Mouse (Mus musculus) T-helper 2 cell (primary cell): ENCODE results near the gene Itga11.
"Not testable (repeated sequence)": the region's sequence is repeated elsewhere in the genome, so short reads cannot be mapped to it uniquely, and the experiment has no call there.

ENCODE experiments used
- in situ Hi-C: fragments of 300-600 bp; cut with MboI, MseI; formaldehyde crosslinking; loops from one replicate; pipeline ENCODE4 v1.15.1; 2025; ENCODE audit warnings: high pct_unique_total_duplicates

Gene Itga11

GRCm38 (mm10) chr9:62763478-62763877, 85.9 kb downstream of the Itga11 start:
- in situ Hi-C loops = no loop called here

DNA sequence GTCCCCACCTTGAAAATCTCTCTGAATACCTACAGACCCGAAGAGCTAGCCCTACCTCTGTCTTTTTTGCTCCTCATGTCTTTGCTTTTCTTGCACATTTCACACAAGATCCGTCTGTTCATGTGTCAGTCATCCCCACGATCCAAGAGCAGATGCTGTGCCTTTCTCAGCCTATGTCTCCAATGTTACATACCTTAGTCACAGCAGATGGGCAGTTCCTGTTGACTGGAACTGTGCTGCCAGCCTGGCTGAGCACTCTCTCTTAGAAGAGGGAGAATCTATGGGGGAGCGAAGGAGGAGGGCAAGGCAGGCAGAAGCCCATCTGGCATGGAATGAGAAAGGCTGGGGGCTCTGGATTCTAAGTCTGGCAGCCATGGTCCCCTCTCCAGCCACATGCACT, 87.7 kb downstream of the Itga11 start:
- in situ Hi-C loops = no loop called here

GRCm38 (mm10) chr9:62767464-62767863, 89.8 kb downstream of the Itga11 start:
- in situ Hi-C loops = no loop called here

GRCm38 (mm10) chr9:62768361-62768760, 90.7 kb downstream of the Itga11 start:
- in situ Hi-C loops = no loop called here

- in situ Hi-C loops = no loop called here
Measured at GRCm38 (mm10) chr9:62772746-62773145, 95.1 kb downstream of the Itga11 start.

DNA sequence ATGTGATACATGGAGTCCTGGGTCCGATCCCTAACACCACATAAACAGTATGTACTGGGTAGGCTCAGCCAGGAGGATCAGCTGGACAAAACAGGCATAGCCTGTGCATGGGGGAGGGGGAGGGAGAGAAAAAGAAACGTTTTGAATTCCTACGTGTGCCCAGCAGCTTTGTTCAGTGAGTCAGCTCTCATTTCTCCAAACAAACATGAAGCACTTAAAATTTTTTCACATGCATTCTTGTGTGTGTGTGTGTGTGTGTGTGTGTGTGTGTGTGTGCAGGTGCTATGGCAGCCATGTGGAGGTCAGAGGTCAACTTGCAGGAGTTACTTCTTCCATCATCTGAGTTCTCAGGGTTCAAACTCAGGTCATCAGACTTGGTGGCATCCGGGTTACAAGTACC, 97.8 kb downstream of the Itga11 start:
- in situ Hi-C loops = no loop called here

DNA sequence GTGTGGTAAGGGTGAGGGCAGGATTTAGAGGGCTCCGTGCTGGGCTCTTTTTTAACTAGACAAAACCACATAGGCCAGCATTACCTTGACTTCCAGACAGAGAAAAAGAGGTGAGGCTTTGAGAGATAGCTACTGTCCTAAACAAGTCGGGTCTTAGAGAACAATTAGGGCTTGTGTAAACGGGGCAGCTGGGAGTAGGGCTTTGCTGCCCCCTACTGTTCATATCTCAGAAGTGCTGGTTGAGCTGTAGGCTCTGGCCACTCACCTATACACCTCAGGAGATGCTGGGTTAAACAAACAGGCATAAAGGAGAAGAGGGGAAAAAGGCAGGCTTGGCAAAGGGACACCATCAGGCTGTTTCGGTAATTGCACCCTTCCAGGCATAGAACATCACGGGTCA, 99.8 kb downstream of the Itga11 start:
- in situ Hi-C loops = no loop called here

GRCm38 (mm10) chr9:62778721-62779120, 101.1 kb downstream of the Itga11 start:
- in situ Hi-C loops = no loop called here

DNA sequence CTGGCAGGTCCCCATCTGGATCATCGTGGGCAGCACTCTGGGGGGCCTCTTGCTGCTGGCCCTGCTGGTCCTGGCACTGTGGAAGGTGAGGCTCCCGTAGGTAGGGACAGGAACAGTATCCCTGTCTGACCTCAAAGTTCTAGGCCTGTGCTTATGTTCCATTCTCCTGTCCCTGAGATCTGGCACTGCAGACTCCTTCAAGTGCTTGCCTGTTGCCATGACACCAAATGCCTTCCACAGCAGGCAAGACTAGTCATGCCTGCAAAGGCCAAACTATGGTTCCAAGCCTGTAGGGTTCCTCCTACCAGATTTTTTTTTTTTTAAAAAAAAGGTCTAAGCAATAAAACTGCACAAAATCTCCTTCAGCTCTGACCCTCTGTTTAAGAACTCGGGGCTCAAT, 104.3 kb downstream of the Itga11 start:
- in situ Hi-C loops = no loop called here

GRCm38 (mm10) chr9:62782976-62783781, 105.6 kb downstream of the Itga11 start:
- in situ Hi-C loops = no loop called here

GRCm38 (mm10) chr9:62784233-62784632, 106.6 kb downstream of the Itga11 start:
- in situ Hi-C loops = no loop called here

DNA sequence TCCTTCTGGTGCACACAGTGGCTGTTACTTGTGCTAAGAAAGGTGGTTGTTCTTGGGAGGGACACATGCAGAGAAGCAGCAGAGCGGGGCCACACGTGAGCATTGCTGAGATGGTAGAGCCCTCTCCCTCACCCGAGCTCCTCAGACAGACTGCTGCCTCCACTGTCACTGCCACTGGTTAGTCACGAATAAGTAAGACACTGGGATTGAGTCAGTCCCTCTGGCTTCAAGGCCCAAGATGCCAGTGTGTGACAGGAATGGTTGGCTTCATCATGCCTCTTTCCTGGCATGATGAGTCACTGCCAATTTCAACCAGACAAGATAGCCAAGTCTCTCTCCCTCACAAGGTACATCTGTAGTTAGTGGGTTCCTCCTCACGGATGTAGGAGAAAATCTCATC, 109.1 kb downstream of the Itga11 start:
- in situ Hi-C loops = no loop called here

GRCm38 (mm10) chr9:62789856-62790255, 112.2 kb downstream of the Itga11 start:
- in situ Hi-C loops = no loop called here

GRCm38 (mm10) chr9:62799218-62799617, 121.6 kb downstream of the Itga11 start:
- in situ Hi-C loops = not testable (repeated sequence)

DNA sequence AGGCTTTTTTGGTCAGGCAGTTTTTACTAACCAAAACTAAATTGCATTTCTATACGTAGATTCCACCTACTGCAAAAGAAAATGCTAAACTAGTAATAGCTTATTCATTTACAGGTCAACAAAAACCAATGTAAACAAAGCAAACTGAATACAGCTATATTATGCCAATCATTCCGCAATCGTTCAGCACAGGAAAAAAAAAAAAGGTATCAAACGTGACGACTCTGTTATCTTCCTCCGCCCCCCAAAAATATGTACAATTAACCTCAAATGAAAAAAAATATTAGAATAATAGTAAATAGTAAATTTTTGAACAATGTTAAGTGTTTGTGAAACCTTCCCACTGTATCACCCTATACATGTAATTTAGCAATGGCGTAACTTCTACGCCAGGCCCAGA, 132.5 kb downstream of the Itga11 start:
- in situ Hi-C loops = no loop called here

- in situ Hi-C loops = no loop called here
Measured at GRCm38 (mm10) chr9:62810543-62811515, 133.2 kb downstream of the Itga11 start.

DNA sequence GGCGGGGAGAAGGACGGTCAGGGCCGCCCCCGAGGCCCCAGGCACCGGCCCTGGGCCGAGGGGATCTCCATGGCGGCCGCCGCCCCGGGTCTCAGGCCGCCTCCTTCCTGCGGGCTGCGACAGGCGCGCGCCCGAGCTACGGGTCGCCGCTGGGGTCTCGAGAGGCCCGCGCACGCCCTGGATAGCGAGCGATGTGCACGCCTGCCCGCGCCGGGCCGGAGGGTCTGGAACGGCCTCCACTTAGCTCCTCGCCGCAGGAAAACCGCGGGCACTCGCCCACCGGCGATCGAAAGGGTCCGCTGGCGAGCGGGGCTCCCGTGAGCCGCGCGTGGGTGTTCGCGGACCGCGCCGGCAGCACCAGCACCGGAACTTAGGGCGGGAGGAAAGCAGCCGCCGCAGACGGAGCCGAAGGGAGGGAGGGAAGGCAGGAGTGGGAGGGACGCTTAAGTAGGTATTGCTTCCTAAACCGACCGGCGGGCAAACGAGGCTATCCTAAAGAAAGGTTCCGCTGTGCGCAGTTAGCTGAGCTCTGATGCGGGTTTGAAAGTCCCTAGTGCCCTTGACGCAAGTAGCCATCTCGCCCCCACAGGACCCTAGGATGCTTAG, 134.0 kb downstream of the Itga11 start, which contains the start of gene Fem1b:
Gene Fem1b (minus strand): TSS at position 419 of the 606 bp plus-strand sequence.
- in situ Hi-C loops = no loop called here

DNA sequence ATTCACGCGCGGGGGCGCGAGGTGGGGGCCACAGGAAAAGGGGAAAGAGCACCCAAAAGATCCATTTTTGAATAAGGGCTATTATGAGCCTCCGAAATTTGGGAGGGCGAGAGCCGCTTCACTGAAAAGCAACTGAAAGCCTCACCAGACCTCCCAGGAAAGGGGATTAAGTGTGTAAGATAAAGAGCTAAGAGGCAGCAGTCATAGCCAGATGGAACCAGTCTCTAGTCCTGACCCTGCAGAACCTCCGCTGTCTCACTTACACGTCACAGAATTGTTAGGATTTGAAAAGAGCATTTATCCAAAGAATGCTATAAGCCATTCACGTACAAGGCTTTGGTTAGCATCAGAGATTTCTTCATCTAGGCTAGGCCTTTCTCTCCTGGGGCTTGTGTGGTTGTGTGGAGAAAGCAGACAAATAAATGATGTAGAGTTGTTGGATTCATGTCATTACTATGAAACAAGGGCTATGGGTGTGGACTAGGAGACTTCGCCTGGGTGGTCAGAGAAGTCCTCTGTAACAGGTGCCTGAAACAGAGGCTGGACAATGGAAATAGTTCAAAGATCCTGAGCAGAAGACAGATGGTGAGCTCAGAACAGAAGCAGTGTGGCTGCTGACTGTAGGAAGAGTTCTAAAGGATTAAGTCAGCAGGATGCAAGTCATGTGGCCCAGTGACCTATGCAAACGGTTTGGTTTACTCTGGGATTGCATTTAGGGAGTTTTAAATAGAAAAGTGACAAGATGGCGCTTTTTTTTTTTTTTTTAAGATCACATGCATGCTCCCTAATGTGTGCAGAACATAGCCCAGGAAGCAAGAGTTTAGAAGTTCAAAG, 134.8 kb downstream of the Itga11 start:
- in situ Hi-C loops = no loop called here

GRCm38 (mm10) chr9:62814751-62815150, 137.1 kb downstream of the Itga11 start:
- in situ Hi-C loops = no loop called here

DNA sequence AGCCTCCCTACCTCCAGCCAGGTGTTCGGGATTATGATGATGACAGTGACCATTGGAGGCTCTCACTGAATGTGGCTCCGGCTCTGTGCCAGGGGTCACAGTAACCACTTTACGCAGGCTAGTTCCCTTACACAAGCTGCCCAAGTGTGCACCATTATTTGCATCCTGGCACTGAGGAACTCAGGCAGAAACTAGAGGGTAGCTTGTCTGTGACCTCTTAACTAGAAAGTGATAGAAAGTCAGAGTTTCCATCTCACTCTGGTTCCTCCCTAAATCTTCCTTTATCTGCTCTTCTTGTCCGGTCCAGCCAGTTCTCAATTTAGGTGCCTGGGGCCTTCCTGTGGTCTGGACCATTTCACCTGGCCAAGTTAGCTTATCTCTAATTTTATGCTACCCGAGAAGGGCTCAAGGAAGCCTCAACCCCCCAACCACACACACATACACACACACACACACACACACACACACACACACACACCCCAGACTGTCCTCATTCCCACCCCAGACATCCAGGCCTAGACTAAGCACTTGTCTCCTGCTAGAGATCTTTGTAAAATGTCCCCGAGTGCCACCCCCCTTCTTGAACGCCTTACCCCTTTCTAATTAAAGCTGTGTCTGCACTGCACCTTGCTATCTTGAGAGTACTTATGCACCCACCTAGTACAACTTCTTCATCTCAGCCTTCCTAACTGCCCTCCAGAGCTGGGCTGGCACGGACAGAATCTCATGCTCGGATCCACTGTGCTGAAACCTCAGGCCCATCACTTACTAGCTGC, 138.9 kb downstream of the Itga11 start:
- in situ Hi-C loops = no loop called here
